Comparison of ENCODE assay signal across 8 mouse cellular contexts in the genomic region with DNA sequence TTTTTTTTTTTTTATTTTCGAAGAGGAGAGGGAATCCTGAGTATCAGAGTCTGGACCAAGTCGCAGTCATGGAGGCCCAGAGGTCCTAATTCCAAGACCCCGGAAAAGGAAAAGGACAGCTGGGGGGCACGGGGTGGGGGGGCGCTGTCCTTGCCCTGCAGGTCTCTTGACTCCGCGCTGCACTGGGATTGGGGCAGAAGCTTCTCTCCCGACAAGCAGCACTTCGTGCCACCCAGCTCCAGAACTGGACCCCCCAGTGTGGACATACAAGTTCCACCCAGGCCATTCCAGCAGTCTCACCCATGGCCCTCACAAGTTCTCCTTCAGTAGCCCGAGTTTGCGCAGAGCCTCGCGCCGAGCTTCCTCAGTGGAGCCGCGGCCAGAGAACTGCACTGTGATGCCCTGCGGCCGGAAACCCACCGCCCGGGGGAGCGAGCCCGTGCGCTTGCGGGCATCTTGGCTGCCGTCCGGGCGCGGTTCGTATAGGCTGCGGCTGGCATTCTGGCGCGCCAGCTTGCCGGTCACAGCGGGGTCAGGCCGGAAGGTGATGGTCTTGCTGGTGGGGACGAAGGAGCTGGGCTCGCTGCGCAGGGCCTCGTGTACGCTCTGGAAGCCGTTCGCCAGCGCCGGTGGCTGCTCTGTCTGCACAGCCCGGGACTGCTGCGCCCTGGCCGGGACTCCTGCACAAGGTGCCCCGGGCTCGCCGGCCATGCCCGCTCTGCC. TPM values are rescaled to one million over a fixed set of nuclear protein-coding genes. Genes with fewer than 3 reads are reported as not detected.
DNase-seq lines count a peak whose midpoint lies in the region; ATAC-seq and TF ChIP-seq lines count a peak whose summit lies in the region.

No protein-coding gene starts in this region.

- no peaks in the 10 kb centered on the region; the same call in 1 of the 2 replicates for H3K4me1 ChIP-seq in heart, adult 2 months (ENCODE audit: control insufficient read depth, insufficient read depth, low read length)
- peaks cover 2% of the 10 kb centered on the region; the same call in 1 of the 2 replicates for H3K4me1 ChIP-seq in forebrain, embryonic 11.5 days (replicated peaks; ENCODE audit: control insufficient read depth, insufficient read depth, low read length)
- peaks cover 10% of the 10 kb centered on the region; the same call in 1 of the 2 replicates for H3K4me1 ChIP-seq in hindbrain, postnatal 0 days (ENCODE audit: insufficient read depth, low read length)
- peaks cover 5% of the 10 kb centered on the region for H3K4me1 ChIP-seq in midbrain, embryonic 11.5 days (ENCODE audit: control insufficient read depth, insufficient read depth, low read length)

- H3K9ac ChIP-seq in heart, adult 2 months (ENCODE audit: low read depth, low read length): peak overlapping the region; percentile 51
- H3K9ac ChIP-seq in forebrain, embryonic 11.5 days (ENCODE audit: low read length): peak overlapping the region; percentile 55
- peak overlapping the region; percentile 53 for H3K9ac ChIP-seq in hindbrain, postnatal 0 days (replicated peaks; ENCODE audit: low read length)
- H3K9ac ChIP-seq in midbrain, embryonic 11.5 days (ENCODE audit: low read length): peak overlapping the region; percentile 69

- TF ChIP-seq POLR2A in heart, adult 2 months (IDR thresholded peaks at IDR 0.05; ENCODE audit: insufficient read depth, low read depth, low read length): no peak

- no peaks in the 10 kb centered on the region for H3K79me2 ChIP-seq in heart, adult 2 months (replicated peaks; ENCODE audit: control insufficient read depth, insufficient read depth, low read length)

- no peaks in the 10 kb centered on the region for H3K27me3 ChIP-seq in heart, adult 2 months (ENCODE audit: control insufficient read depth, insufficient read depth, low read length)
- H3K27me3 ChIP-seq in forebrain, embryonic 11.5 days (ENCODE audit: control insufficient read depth, insufficient read depth, low read length): peaks cover 11% of the 10 kb centered on the region
- H3K27me3 ChIP-seq in hindbrain, postnatal 0 days (ENCODE audit: insufficient read depth, low read length): no peaks in the 10 kb centered on the region
- peaks cover 12% of the 10 kb centered on the region for H3K27me3 ChIP-seq in midbrain, embryonic 11.5 days (ENCODE audit: control insufficient read depth, insufficient read depth, low read length)

- intact Hi-C loops in heart, adult 2 months (cut with DNase I): no loop called here

- H3K4me2 ChIP-seq in forebrain, embryonic 11.5 days (ENCODE audit: low read depth, low read length, severe bottlenecking): peak overlapping the region; percentile 88
- H3K4me2 ChIP-seq in hindbrain, postnatal 0 days (ENCODE audit: low read depth, low read length): peak overlapping the region; percentile 83
- H3K4me2 ChIP-seq in midbrain, embryonic 11.5 days: peak overlapping the region; percentile 84

- no peaks in the 10 kb centered on the region for H3K9me3 ChIP-seq in forebrain, embryonic 11.5 days (ENCODE audit: control insufficient read depth, low read length)
- no peaks in the 10 kb centered on the region for H3K9me3 ChIP-seq in hindbrain, postnatal 0 days (ENCODE audit: low read length)
- no peaks in the 10 kb centered on the region for H3K9me3 ChIP-seq in midbrain, embryonic 11.5 days (ENCODE audit: control insufficient read depth, low read length)

- peaks cover 7% of the 10 kb centered on the region for H3K36me3 ChIP-seq in heart, adult 2 months (ENCODE audit: control insufficient read depth, insufficient read depth, low read length)
- H3K36me3 ChIP-seq in forebrain, embryonic 11.5 days (ENCODE audit: control insufficient read depth, insufficient read depth, low read length): no peaks in the 10 kb centered on the region
- no peaks in the 10 kb centered on the region for H3K36me3 ChIP-seq in hindbrain, postnatal 0 days (ENCODE audit: insufficient read depth, low read length)
- H3K36me3 ChIP-seq in midbrain, embryonic 11.5 days (ENCODE audit: control insufficient read depth, insufficient read depth, low read length): no peaks in the 10 kb centered on the region

- TF ChIP-seq CTCF in heart, adult 2 months (IDR thresholded peaks at IDR 0.05): no peak
- TF ChIP-seq CTCF in hindbrain, postnatal 0 days (IDR thresholded peaks at IDR 0.05; ENCODE audit: low read depth): no peak

- H3K27ac ChIP-seq in heart, adult 2 months: no peak overlapping the region
- H3K27ac ChIP-seq in forebrain, embryonic 11.5 days (ENCODE audit: low read depth, low read length): no peak overlapping the region
- H3K27ac ChIP-seq in hindbrain, postnatal 0 days: no peak overlapping the region
- no peak overlapping the region for H3K27ac ChIP-seq in midbrain, embryonic 11.5 days (ENCODE audit: low read depth, low read length)

- peak; percentile 58 for ATAC-seq in forebrain, embryonic 11.5 days (replicated peaks; ENCODE audit: low FRiP score)
- peak; percentile 84 for ATAC-seq in hindbrain, postnatal 0 days
- ATAC-seq in midbrain, embryonic 11.5 days (ENCODE audit: low FRiP score): peak; percentile 79
- ATAC-seq in monocyte, adult 5-6 weeks (replicated peaks; ENCODE audit: insufficient number of reproducible peaks, low FRiP score, low TSS enrichment, poor library complexity, severe bottlenecking): no peak

- peak; percentile 15 to 41 for DNase-seq in heart, adult 2 months
- DNase-seq in heart, adult 18-20 months: no peak
- peak; percentile 54 for DNase-seq in ZHBTc4 (ENCODE audit: low read depth, low spot score)
- DNase-seq in forebrain, embryonic 11.5 days (ENCODE audit: low spot score): peak; percentile 77
- peak; percentile 54 for DNase-seq in hindbrain, postnatal 0 days (ENCODE audit: low spot score)
- DNase-seq in midbrain, embryonic 11.5 days (ENCODE audit: low spot score, missing footprints): peak; percentile 93
- no peak for DNase-seq in ovary, postnatal 14 days (ENCODE audit: low spot score)

- H3K4me3 ChIP-seq in heart, adult 2 months: peak overlapping the region; percentile 34
- H3K4me3 ChIP-seq in forebrain, embryonic 11.5 days (ENCODE audit: low read depth, low read length): peak overlapping the region; percentile 44
- peak overlapping the region; percentile 46 for H3K4me3 ChIP-seq in hindbrain, postnatal 0 days (ENCODE audit: low read length)
- H3K4me3 ChIP-seq in midbrain, embryonic 11.5 days (ENCODE audit: low read depth, low read length): peak overlapping the region; percentile 46

- TF ChIP-seq EP300 in heart, adult 2 months (IDR thresholded peaks at IDR 0.05; ENCODE audit: insufficient read depth, low read depth, low read length): no peak

- WGBS in heart, adult 2 months: 24% methylated on average over 51 of the region's 51 CpGs
- WGBS in forebrain, embryonic 11.5 days: 11% methylated on average over 49 of the region's 51 CpGs
- WGBS in hindbrain, postnatal 0 days: 12% methylated on average over 49 of the region's 51 CpGs
- WGBS in midbrain, embryonic 11.5 days: 6% methylated on average over 51 of the region's 51 CpGs

RNA-seq across cellular contexts. Expression of a gene that starts 29.8 kb away (rescaled TPM):
- total RNA-seq in heart, adult 2 months (2021): 10 to 100 TPM; 12.2 to 16.6 TPM
- 4.7 and 5.0 TPM in 2 replicates for polyA plus RNA-seq in heart, adult 2 months (2012; rRNA removed)
- total RNA-seq in heart, adult 18-20 months (2021): 10 to 100 TPM; 20.2 to 24.3 TPM
- polyA plus RNA-seq in forebrain, embryonic 11.5 days (2014; fragmentation: Nextera tagmentation; extraction: Ambion mirVana): 2.8 and 3.8 TPM in 2 replicates
- total RNA-seq in hindbrain, postnatal 0 days (2014; rRNA removed): 8.9 and 9.8 TPM in 2 replicates
- polyA plus RNA-seq in hindbrain, postnatal 0 days (2015; fragmentation: Nextera tagmentation; extraction: Ambion mirVana): 8.0 and 10.2 TPM in 2 replicates
- polyA plus RNA-seq in midbrain, embryonic 11.5 days (2014; fragmentation: Nextera tagmentation; extraction: Ambion mirVana): 2.5 and 3.5 TPM in 2 replicates
- 0.29 TPM in 1 of 3 replicates, not detected in the others for total RNA-seq in monocyte, adult 5-6 weeks (2017)

Comparison
In these comparisons a context has a peak if more than half of its experiments do, and no peak if none do; other contexts are left out.
1. DNase-seq: peak in heart, adult 2 months (2 of 2), ZHBTc4 (single experiment), forebrain, embryonic 11.5 days (single experiment), hindbrain, postnatal 0 days (single experiment) and midbrain, embryonic 11.5 days (single experiment); none in heart, adult 18-20 months (0 of 2) and ovary, postnatal 14 days (single experiment).
2. Peak in every context shown above with its lines, with median percentiles within 50 percentile points of each other: H3K4me3 ChIP-seq, H3K9ac ChIP-seq and H3K4me2 ChIP-seq.